Mouse (Mus musculus): ENCODE results near the gene Gm7029. TPM values are rescaled to one million over a fixed set of nuclear protein-coding genes. Genes with fewer than 3 reads are reported as not detected.

Gm7029 gene
- polyA plus RNA-seq, 1 experiment from 2014 or later = not detected

DNA sequence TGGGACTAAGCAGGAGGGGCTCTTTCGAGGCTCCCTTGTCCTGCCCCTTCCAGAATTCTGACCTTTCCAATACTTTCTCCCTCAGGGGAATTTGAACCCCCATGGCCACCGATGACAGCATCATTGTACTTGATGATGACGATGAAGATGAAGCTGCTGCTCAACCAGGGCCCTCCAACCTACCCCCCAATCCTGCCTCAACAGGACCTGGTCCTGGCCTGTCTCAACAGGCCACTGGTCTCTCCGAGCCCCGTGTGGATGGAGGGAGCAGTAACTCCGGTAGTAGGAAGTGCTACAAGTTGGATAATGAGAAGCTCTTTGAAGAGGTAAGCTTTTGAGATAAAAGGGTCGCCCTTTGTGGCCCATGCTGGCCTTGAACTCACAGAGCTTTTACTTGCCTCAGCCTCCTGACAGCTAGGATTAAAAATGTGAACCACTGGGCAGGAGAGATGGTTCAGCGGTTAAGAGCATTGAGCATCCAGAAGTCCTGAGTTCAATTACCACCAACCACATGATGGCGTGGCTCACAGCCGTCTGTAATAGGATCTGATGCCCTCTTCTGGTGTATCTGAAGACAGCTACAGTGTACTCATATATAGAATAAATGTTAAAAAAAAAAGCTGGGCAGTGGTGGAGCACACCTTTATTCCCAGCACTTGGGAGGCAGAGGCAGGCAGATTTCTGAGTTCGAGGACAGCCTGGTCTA lies 36.9 kb downstream of the Gm7029 start:
- ATAC-seq = no peak
- Histone ChIP-seq H3K27me3 (replicated peaks; ENCODE audit: control insufficient read depth, insufficient read depth, low read length) (no peaks in the 10 kb centered on the region), H3K4me2 (ENCODE audit: low read length) (peak overlapping the region; percentile 52), H3K27ac (ENCODE audit: low read length) (no peak overlapping the region; the same call in 1 of the 2 replicates), H3K36me3 (ENCODE audit: control insufficient read depth, insufficient read depth) (peaks cover 25% of the 10 kb centered on the region), H3K9ac (replicated peaks; ENCODE audit: low read depth, low read length) (peak overlapping the region; percentile 84), H3K4me3 (replicated peaks; ENCODE audit: low read length) (peak overlapping the region; percentile 74), H3K9me3 (ENCODE audit: control insufficient read depth, low read length) (no peaks in the 10 kb centered on the region), H3K4me1 (replicated peaks; ENCODE audit: control insufficient read depth, insufficient read depth, low read length) (peaks cover 26% of the 10 kb centered on the region)
- WGBS = 52% methylated on average over 11 of the region's 11 CpGs

- no peak overlapping the region for H3K4me3 ChIP-seq (replicated peaks; ENCODE audit: low read length)
- H3K36me3 ChIP-seq (ENCODE audit: control insufficient read depth, insufficient read depth) = peaks cover 25% of the 10 kb centered on the region
Measured at GRCm38 (mm10) chr17:33911052-33911812, 37.6 kb downstream of the Gm7029 start.

DNA sequence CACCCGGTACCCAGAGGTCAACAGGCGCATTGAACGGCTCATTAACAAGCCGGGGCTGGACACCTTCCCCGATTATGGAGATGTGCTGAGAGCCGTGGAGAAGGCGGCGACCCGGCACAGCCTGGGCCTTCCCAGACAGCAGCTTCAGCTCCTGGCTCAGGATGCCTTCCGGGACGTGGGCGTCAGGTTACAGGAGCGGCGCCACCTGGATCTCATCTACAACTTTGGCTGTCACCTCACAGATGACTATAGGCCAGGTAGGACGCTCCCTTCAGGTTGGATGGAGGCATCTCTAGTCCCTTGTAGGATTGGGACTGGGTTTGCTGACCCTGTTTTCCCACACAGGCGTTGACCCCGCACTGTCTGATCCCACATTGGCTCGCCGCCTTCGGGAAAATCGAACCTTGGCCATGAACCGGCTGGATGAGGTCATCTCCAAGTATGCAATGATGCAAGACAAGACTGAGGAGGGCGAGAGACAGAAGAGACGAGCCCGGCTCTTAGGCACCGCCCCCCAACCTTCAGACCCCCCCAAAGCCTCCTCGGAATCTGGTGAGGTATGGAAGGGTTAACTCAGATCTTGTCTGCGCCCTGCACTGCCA lies 38.3 kb downstream of the Gm7029 start:
- Histone ChIP-seq H3K27ac (ENCODE audit: low read length) (no peak overlapping the region), H3K36me3 (ENCODE audit: control insufficient read depth, insufficient read depth) (peaks cover 25% of the 10 kb centered on the region), H3K4me2 (ENCODE audit: low read length) (no peak overlapping the region), H3K4me1 (replicated peaks; ENCODE audit: control insufficient read depth, insufficient read depth, low read length) (peaks cover 33% of the 10 kb centered on the region), H3K9me3 (ENCODE audit: control insufficient read depth, low read length) (no peaks in the 10 kb centered on the region), H3K4me3 (replicated peaks; ENCODE audit: low read length) (no peak overlapping the region), H3K27me3 (replicated peaks; ENCODE audit: control insufficient read depth, insufficient read depth, low read length) (no peaks in the 10 kb centered on the region), H3K9ac (replicated peaks; ENCODE audit: low read depth, low read length) (no peak overlapping the region)
- ATAC-seq = no peak
- WGBS = 90% methylated on average over 28 of the region's 28 CpGs

More at GRCm38 (mm10) chr17:33911052-33911812, 37.6 kb downstream of the Gm7029 start:
- H3K27ac ChIP-seq (ENCODE audit: low read length) = no peak overlapping the region
- no peak overlapping the region for H3K9ac ChIP-seq (replicated peaks; ENCODE audit: low read depth, low read length)
- peaks cover 28% of the 10 kb centered on the region for H3K4me1 ChIP-seq (replicated peaks; ENCODE audit: control insufficient read depth, insufficient read depth, low read length)
- no peak overlapping the region for H3K4me2 ChIP-seq (ENCODE audit: low read length)
- WGBS = 94% methylated on average over 31 of the region's 31 CpGs
- no peaks in the 10 kb centered on the region for H3K9me3 ChIP-seq (ENCODE audit: control insufficient read depth, low read length)
- no peak for ATAC-seq
- no peaks in the 10 kb centered on the region for H3K27me3 ChIP-seq (replicated peaks; ENCODE audit: control insufficient read depth, insufficient read depth, low read length)

DNA sequence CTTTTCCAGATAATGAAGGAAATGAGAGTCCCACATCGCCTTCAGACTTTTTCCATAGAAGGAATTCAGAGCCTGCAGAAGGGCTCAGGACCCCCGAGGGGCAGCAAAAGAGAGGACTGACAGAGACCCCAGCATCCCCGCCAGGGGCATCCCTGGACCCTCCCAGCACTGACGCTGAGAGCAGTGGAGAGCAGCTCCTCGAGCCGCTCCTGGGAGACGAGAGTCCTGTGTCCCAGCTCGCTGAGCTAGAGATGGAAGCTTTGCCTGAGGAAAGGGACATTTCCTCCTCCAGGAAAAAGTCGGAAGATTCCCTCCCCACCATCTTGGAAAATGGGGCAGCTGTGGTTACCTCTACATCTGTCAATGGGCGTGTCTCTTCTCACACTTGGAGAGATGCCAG lies 39.6 kb downstream of the Gm7029 start:
- H3K4me2 ChIP-seq (ENCODE audit: low read length) = no peak overlapping the region
- peaks cover 30% of the 10 kb centered on the region for H3K4me1 ChIP-seq (replicated peaks; ENCODE audit: control insufficient read depth, insufficient read depth, low read length)
- H3K27me3 ChIP-seq (replicated peaks; ENCODE audit: control insufficient read depth, insufficient read depth, low read length) = no peaks in the 10 kb centered on the region
- H3K27ac ChIP-seq (ENCODE audit: low read length) = no peak overlapping the region
- ATAC-seq = no peak
- H3K4me3 ChIP-seq (replicated peaks; ENCODE audit: low read length) = no peak overlapping the region
- 90% methylated on average over 10 of the region's 10 CpGs for WGBS
- H3K9ac ChIP-seq (replicated peaks; ENCODE audit: low read depth, low read length) = no peak overlapping the region
- peaks cover 25% of the 10 kb centered on the region for H3K36me3 ChIP-seq (ENCODE audit: control insufficient read depth, insufficient read depth)
- H3K9me3 ChIP-seq (ENCODE audit: control insufficient read depth, low read length) = no peaks in the 10 kb centered on the region

DNA sequence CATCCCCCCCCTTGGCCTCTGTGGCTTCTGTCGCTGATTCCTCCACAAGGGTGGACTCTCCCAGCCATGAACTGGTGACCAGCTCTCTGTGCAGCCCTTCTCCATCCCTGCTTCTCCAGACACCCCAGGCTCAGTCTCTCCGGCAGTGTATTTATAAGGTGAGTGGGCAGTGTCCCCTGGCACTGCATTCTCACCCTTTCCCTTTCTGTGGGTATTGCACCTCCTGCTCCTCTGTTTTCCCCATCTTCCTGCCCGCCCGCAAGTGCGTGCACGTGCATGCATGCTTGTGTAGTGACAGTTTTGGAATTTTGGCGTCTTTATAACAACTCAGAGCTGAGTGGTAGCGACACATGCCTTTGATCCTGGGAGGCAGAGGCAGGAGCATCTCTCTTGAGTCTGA lies 40.3 kb downstream of the Gm7029 start:
- H3K9ac ChIP-seq (replicated peaks; ENCODE audit: low read depth, low read length) = no peak overlapping the region
- no peaks in the 10 kb centered on the region for H3K9me3 ChIP-seq (ENCODE audit: control insufficient read depth, low read length)
- peaks cover 25% of the 10 kb centered on the region for H3K36me3 ChIP-seq (ENCODE audit: control insufficient read depth, insufficient read depth)
- H3K27ac ChIP-seq (ENCODE audit: low read length) = no peak overlapping the region
- peaks cover 34% of the 10 kb centered on the region for H3K4me1 ChIP-seq (replicated peaks; ENCODE audit: control insufficient read depth, insufficient read depth, low read length)
- 96% methylated on average over 8 of the region's 8 CpGs for WGBS
- ATAC-seq = no peak
- no peak overlapping the region for H3K4me3 ChIP-seq (replicated peaks; ENCODE audit: low read length)
- H3K4me2 ChIP-seq (ENCODE audit: low read length) = no peak overlapping the region
- no peaks in the 10 kb centered on the region for H3K27me3 ChIP-seq (replicated peaks; ENCODE audit: control insufficient read depth, insufficient read depth, low read length)

DNA sequence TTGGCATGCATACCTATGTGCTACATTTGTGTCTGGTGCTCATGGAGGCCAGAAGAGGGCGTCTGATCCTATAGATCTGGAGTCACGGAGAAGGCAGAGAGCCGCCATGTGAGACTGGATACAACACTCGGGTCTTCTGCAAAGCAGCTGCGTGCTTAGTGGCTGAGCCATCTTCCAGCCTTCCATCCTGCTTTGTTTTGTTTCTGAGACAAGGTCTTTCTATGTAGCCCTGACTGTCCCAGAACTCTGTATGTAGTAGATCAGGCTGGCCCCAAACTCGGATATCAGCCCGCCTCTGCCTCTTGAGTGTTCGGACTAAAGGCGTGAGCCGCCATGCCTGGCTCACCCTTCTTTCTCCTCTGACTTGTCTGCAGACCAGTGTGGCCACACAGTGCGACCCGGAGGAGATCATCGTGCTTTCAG lies 41.3 kb downstream of the Gm7029 start:
- H3K4me3 ChIP-seq (replicated peaks; ENCODE audit: low read length) = peak overlapping the region; percentile 53; the same call in 1 of the 2 replicates
- no peaks in the 10 kb centered on the region for H3K9me3 ChIP-seq (ENCODE audit: control insufficient read depth, low read length)
- no peak overlapping the region for H3K27ac ChIP-seq (ENCODE audit: low read length)
- no peaks in the 10 kb centered on the region for H3K27me3 ChIP-seq (replicated peaks; ENCODE audit: control insufficient read depth, insufficient read depth, low read length)
- peaks cover 43% of the 10 kb centered on the region for H3K4me1 ChIP-seq (replicated peaks; ENCODE audit: control insufficient read depth, insufficient read depth, low read length)
- no peak overlapping the region for H3K9ac ChIP-seq (replicated peaks; ENCODE audit: low read depth, low read length)
- 60% methylated on average over 13 of the region's 13 CpGs for WGBS
- peak overlapping the region; percentile 66 for H3K4me2 ChIP-seq (ENCODE audit: low read length)
- peaks cover 25% of the 10 kb centered on the region for H3K36me3 ChIP-seq (ENCODE audit: control insufficient read depth, insufficient read depth)
- no peak for ATAC-seq

DNA sequence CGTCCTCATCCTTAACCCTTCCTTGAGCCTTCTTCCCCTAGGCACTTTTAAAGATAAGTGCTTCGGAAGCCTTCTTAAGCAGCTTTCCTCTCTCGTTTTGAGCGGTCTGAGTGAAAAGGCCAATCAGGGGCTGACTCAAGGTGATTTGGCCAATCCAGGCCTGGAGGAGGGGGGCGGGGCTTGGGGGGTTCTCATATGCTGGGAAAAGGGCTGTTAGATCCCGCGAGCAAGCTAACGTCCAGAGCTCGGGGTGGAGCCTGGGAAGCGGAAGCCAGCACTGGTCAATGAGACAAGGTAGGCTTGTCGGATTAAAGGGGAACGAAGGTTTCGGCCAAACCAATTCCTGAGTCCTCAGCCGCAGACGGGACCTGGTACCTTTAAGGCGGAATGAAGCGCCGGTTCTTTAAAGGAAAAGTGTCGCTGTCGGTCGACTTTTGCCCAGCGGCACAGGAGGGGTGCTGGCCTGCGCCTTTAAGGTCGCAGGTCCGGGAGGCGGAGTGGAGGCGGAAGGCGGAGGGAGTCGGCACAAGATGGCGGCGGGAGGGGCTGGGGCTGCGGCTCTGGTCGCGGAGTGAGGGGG lies 42.1 kb downstream of the Gm7029 start, which contains the start of the genes Tapbp and Zbtb22:
Gene Tapbp, plus strand, starts transcription at position 229 of the 580 bp plus-strand sequence.
Gene Zbtb22, plus strand, starts transcription at position 234 of the 580 bp plus-strand sequence.
- Histone ChIP-seq H3K27me3 (replicated peaks; ENCODE audit: control insufficient read depth, insufficient read depth, low read length) (no peaks in the 10 kb centered on the region), H3K27ac (ENCODE audit: low read length) (peak within 1 kb of the TSS; percentile 79), H3K9me3 (ENCODE audit: control insufficient read depth, low read length) (no peaks in the 10 kb centered on the region), H3K4me1 (replicated peaks; ENCODE audit: control insufficient read depth, insufficient read depth, low read length) (peaks cover 43% of the 10 kb centered on the region), H3K36me3 (ENCODE audit: control insufficient read depth, insufficient read depth) (peaks cover 25% of the 10 kb centered on the region), H3K9ac (replicated peaks; ENCODE audit: low read depth, low read length) (peak within 1 kb of the TSS; percentile 65), H3K4me2 (ENCODE audit: low read length) (peak within 1 kb of the TSS; percentile 66), H3K4me3 (replicated peaks; ENCODE audit: low read length) (peak within 1 kb of the TSS; percentile 53)
- under 1% methylated on average over 26 of the region's 34 CpGs for WGBS
- ATAC-seq = peak; percentile 92

DNA sequence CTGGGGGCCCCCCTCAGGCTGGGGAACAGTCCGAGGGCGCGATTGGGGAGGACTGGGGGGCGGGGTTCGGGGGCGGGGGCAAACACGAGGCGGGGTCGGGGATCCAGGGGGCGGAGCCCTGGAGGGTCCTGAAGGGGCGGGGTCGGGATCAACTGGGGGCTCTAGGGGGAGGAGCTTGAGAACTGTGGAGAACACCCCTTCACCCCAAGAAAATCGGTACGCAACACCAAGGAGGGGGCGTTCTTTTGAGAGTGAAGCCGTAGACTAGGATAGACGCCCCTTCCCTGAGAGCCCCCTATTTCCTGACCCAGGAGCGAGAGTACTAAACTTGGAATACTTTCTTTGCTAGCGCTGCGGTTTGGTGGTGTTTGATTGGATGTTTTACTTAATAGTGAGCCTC lies 42.7 kb downstream of the Gm7029 start:
- peak overlapping the region; percentile 79 for H3K27ac ChIP-seq (ENCODE audit: low read length)
- 2% methylated on average over 14 of the region's 20 CpGs for WGBS

More for the DNA sequence above, 42.7 kb downstream of the Gm7029 start:
- peak overlapping the region; percentile 65 for H3K9ac ChIP-seq (replicated peaks; ENCODE audit: low read depth, low read length)
- H3K27me3 ChIP-seq (replicated peaks; ENCODE audit: control insufficient read depth, insufficient read depth, low read length) = no peaks in the 10 kb centered on the region
- H3K36me3 ChIP-seq (ENCODE audit: control insufficient read depth, insufficient read depth) = peaks cover 23% of the 10 kb centered on the region
- peak overlapping the region; percentile 53 for H3K4me3 ChIP-seq (replicated peaks; ENCODE audit: low read length)
- peaks cover 44% of the 10 kb centered on the region for H3K4me1 ChIP-seq (replicated peaks; ENCODE audit: control insufficient read depth, insufficient read depth, low read length)
- peak overlapping the region; percentile 66 for H3K4me2 ChIP-seq (ENCODE audit: low read length)
- ATAC-seq = peak; percentile 24
- H3K9me3 ChIP-seq (ENCODE audit: control insufficient read depth, low read length) = no peaks in the 10 kb centered on the region

Data from forebrain, embryonic 16.5 days (tissue).